Mouse (Mus musculus) R1 (cell line): Measurements from ENCODE around the gene Zfp39.
A peak's percentile ranks its signal among the peaks of the same experiment; 100 is the strongest.

ENCODE experiments used
- DNase-seq: peaks from one replicate; pipeline ENCODE4 v3.0.0-alpha.2; 2018; ENCODE audit warnings: low read depth, low spot score

The Zfp39 gene

GRCm38 (mm10) chr11:58903511-58904409 lies at the start of gene Zfp39:
TSS of gene Zfp39 (minus strand) at chr11:58904225.
- DNase-seq, result peak; percentile 93

GRCm38 (mm10) chr11:58953351-58954169 lies 49.5 kb upstream of the Zfp39 start:
- peak; percentile 33 for DNase-seq

DNA sequence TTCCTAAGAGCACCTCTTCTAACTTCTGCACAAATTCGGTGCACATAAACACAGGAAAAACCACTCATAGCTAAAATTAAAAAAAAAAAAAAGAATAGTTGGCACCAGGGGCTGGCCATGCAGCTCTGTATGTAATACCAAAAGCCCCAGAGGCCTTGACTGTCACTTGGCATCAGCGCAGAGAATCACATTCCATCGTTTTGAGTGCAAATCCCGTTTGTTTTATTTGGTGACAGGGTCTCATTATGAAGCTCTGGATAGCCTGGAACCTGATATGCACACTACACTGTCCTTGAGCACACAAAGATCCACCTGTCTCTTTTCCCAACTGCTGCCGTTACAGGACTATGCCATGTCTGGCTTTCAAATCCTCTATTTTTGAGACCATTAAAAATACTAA lies 47.2 kb upstream of the Zfp39 start:
- DNase-seq, result no peak

- peak; percentile 40 for DNase-seq
These were observed 45.7 kb upstream of the Zfp39 start for GRCm38 (mm10) chr11:58949480-58950431.

DNA sequence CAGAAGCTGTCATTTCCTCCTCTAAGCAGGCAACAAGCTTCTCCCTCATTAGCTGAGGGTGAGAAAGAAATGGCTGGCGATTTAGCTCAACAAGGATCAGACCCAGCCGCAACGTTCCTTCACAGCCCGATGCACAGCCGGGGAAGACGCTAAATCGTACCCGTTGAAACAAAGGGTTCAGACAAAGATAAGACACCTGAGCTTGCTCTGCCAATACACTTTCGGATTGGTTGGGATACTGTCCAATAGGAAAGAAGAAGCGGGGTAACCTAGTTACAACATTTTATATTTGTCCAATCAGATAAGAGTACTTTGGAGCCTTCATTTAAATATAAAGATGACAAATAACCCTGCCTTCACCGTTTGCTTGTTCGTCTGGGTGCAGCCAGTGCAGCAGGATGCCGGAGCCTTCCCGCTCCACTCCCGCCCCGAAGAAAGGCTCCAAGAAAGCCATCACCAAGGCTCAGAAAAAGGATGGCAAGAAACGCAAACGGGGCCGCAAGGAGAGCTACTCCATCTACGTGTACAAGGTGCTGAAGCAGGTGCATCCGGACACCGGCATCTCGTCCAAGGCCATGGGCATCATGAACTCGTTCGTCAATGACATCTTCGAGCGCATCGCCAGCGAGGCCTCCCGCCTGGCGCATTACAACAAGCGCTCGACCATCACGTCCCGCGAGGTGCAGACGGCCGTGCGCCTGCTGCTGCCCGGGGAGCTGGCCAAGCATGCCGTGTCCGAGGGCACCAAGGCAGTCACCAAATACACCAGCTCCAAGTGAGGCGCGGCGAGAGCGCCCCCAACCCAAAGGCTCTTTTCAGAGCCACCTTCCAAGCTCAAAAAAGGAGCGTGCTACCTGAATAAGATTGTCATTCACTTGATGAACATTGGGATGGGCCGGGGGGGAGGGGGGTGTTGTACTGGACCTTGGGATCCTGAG lies 44.8 kb upstream of the Zfp39 start, which contains the start of gene Hist3h2ba:
TSS of gene Hist3h2ba (plus strand) at position 379 of the 938 bp plus-strand sequence.
- DNase-seq, result peak; percentile 94

DNA sequence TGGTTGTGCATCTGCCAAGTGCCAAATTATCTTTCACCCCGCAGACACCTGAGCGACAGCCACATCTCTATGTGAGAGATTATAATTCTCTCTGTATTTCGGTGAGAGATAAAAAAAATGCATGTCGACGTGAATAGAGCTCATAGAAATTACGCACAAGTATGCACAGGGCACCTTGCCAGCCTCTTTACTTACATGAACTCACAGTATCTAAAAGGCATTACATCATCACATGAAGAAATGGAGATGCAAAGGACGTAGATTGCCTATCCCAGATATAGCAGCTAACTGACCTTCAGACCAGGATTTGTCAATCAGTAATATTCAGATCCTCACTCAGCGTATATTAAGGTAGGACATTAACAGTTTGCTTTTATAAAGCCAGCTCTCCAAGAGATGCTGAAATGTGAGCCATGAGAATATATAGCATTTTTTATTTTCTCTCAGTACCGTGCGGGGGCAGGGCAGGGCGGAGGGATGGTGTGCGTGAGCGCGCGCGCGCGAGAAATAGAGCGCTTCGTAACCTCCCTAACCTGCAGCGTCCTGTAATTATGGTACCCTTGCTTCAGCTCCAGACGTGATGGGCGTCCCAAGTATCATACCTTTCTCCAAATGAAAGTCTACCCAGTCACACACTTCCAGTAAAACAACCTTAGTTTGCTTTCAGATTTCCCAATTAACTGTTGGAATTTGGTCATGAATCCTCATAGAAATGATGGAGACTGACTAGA lies 43.9 kb upstream of the Zfp39 start:
- no peak for DNase-seq

GRCm38 (mm10) chr11:58947306-58947705 lies 43.3 kb upstream of the Zfp39 start:
- no peak for DNase-seq

- no peak for DNase-seq
These were observed 40.1 kb upstream of the Zfp39 start for GRCm38 (mm10) chr11:58944136-58944535.

DNA sequence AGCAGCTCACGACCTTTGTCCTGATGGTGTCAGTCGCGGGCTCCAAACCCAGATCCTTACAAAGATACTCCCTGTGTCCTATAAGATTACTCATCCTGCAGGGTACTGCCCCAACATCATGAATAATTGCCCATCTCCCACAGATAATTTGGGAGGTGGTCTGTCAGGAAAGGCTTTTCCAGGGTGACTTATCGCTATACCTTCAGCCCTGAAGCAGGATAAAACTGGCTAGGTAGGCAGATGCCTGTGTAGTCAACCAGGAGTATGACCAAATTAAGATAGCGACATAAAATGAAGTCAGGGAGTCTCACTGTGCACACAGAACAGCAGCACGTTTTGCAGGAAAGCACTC lies 35.0 kb upstream of the Zfp39 start:
- no peak for DNase-seq

- DNase-seq, result peak; percentile 94
These were observed 34.5 kb upstream of the Zfp39 start, which contains the start of gene Rnf187 for GRCm38 (mm10) chr11:58938322-58939087. TSS of gene Rnf187 (minus strand) at chr11:58938916.

GRCm38 (mm10) chr11:58937909-58938308 lies 33.9 kb upstream of the Zfp39 start:
- DNase-seq, result peak; percentile 77

- DNase-seq, result peak; percentile 18
These were observed 27.6 kb upstream of the Zfp39 start for GRCm38 (mm10) chr11:58931576-58931975.

- DNase-seq, result no peak
These were observed 26.2 kb upstream of the Zfp39 start for GRCm38 (mm10) chr11:58930254-58930653.

- DNase-seq, result no peak
These were observed 25.6 kb upstream of the Zfp39 start for GRCm38 (mm10) chr11:58929641-58930040.

GRCm38 (mm10) chr11:58929055-58929454 lies 25.0 kb upstream of the Zfp39 start:
- no peak for DNase-seq

DNA sequence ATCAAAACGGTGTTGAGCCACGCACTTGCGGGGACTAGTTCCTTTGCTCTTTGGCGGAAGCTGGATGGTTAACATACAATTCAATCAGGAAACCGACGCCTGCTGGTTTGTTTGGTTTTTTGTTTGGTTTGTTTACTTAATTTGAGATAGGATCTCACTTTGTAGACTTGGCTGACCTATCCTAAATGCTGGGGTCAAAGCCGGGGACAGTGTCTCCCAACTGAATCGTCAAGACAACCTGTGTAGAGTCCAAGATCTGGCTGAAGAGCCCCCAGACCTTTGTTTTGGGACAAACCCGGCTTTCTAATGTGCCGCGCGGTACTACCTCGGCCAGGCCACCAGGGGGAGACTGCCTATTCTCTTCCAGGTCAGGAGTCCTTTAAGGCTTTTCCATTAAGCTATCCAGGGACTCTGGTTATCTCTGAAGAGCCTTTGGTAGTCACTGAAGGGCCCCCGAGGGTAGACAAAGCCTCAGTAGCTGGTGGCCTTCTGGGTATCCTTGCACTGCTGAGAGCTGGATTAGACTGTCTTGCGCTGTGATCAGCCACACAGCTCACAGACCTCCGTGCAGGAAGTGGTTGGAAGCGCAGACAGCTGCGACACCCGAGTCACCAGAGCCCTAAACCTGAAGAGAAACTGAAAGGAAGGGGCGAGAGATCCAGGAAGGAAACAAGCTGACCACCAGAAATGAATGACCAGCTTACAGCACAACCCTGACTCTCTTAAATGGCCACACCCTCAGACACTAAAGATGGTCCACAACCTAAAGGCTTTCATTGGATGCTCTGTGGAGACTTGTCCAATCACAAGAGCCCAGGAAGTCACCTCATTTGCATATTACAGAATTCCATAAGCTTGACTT lies 24.0 kb upstream of the Zfp39 start:
- peak; percentile 66 for DNase-seq

GRCm38 (mm10) chr11:58927053-58927452 lies 23.0 kb upstream of the Zfp39 start:
- no peak for DNase-seq

- DNase-seq, result no peak
These were observed 22.6 kb upstream of the Zfp39 start for GRCm38 (mm10) chr11:58926651-58927050.
